Mouse (Mus musculus): ENCODE data around the gene Pms2. TPM values are rescaled to one million over a fixed set of nuclear protein-coding genes. Genes with fewer than 3 reads are reported as not detected.

The Pms2 gene
- polyA plus RNA-seq (2012; rRNA removed), result 15.8 and 18.6 TPM in 2 replicates

GRCm38 (mm10) chr5:143909417-143910400 lies at the start of gene Pms2, which contains the start of gene Aimp2:
TSS of gene Pms2 (plus strand) at chr5:143909964.
TSS of gene Aimp2 (minus strand) at chr5:143909847.
- TF ChIP-seq CTCF (IDR thresholded peaks at IDR 0.05; ENCODE audit: borderline replicate concordance, extremely low read depth, insufficient read depth, insufficient read length) (no peak), POLR2A (IDR thresholded peaks at IDR 0.05; ENCODE audit: borderline replicate concordance, extremely low read depth, insufficient read depth, insufficient read length, poor library complexity, severe bottlenecking) (no peak; the same call in none of the 2 replicates)
- peak; percentile 100 for DNase-seq (ENCODE audit: low read depth)

GRCm38 (mm10) chr5:143871547-143872169 lies 38.1 kb upstream of the Pms2 start:
- TF ChIP-seq POLR2A (IDR thresholded peaks at IDR 0.05; ENCODE audit: borderline replicate concordance, extremely low read depth, insufficient read depth, insufficient read length, poor library complexity, severe bottlenecking), result no peak
- no peak for TF ChIP-seq CTCF (IDR thresholded peaks at IDR 0.05; ENCODE audit: borderline replicate concordance, extremely low read depth, insufficient read depth, insufficient read length)
- no peak for DNase-seq (ENCODE audit: low read depth)

GRCm38 (mm10) chr5:143874571-143874970 lies 35.2 kb upstream of the Pms2 start:
- no peak for DNase-seq (ENCODE audit: low read depth)
- no peak for TF ChIP-seq POLR2A (IDR thresholded peaks at IDR 0.05; ENCODE audit: borderline replicate concordance, extremely low read depth, insufficient read depth, insufficient read length, poor library complexity, severe bottlenecking)
- no peak for TF ChIP-seq CTCF (IDR thresholded peaks at IDR 0.05; ENCODE audit: borderline replicate concordance, extremely low read depth, insufficient read depth, insufficient read length)

GRCm38 (mm10) chr5:143885274-143885673 lies 24.5 kb upstream of the Pms2 start:
- TF ChIP-seq CTCF (IDR thresholded peaks at IDR 0.05; ENCODE audit: borderline replicate concordance, extremely low read depth, insufficient read depth, insufficient read length) (no peak), POLR2A (IDR thresholded peaks at IDR 0.05; ENCODE audit: borderline replicate concordance, extremely low read depth, insufficient read depth, insufficient read length, poor library complexity, severe bottlenecking) (no peak)
- no peak for DNase-seq (ENCODE audit: low read depth)

- DNase-seq (ENCODE audit: low read depth), result no peak
- TF ChIP-seq CTCF (IDR thresholded peaks at IDR 0.05; ENCODE audit: borderline replicate concordance, extremely low read depth, insufficient read depth, insufficient read length) (no peak), POLR2A (IDR thresholded peaks at IDR 0.05; ENCODE audit: borderline replicate concordance, extremely low read depth, insufficient read depth, insufficient read length, poor library complexity, severe bottlenecking) (no peak)
These were observed 19.0 kb upstream of the Pms2 start for GRCm38 (mm10) chr5:143890741-143891140.

GRCm38 (mm10) chr5:143892255-143892886 lies 17.4 kb upstream of the Pms2 start:
- TF ChIP-seq CTCF (IDR thresholded peaks at IDR 0.05; ENCODE audit: borderline replicate concordance, extremely low read depth, insufficient read depth, insufficient read length), result no peak
- TF ChIP-seq POLR2A (IDR thresholded peaks at IDR 0.05; ENCODE audit: borderline replicate concordance, extremely low read depth, insufficient read depth, insufficient read length, poor library complexity, severe bottlenecking), result no peak
- no peak for DNase-seq (ENCODE audit: low read depth)

- no peak for TF ChIP-seq CTCF (IDR thresholded peaks at IDR 0.05; ENCODE audit: borderline replicate concordance, extremely low read depth, insufficient read depth, insufficient read length)
- no peak for TF ChIP-seq POLR2A (IDR thresholded peaks at IDR 0.05; ENCODE audit: borderline replicate concordance, extremely low read depth, insufficient read depth, insufficient read length, poor library complexity, severe bottlenecking)
- DNase-seq (ENCODE audit: low read depth), result no peak
These were observed 16.4 kb upstream of the Pms2 start for GRCm38 (mm10) chr5:143893396-143893795.

GRCm38 (mm10) chr5:143897635-143898330 lies 12.0 kb upstream of the Pms2 start, which contains the start of gene Ankrd61:
TSS of gene Ankrd61 (minus strand) at chr5:143897685.
- no peak for DNase-seq (ENCODE audit: low read depth)

GRCm38 (mm10) chr5:143902111-143902510 lies 7.7 kb upstream of the Pms2 start:
- TF ChIP-seq POLR2A (IDR thresholded peaks at IDR 0.05; ENCODE audit: borderline replicate concordance, extremely low read depth, insufficient read depth, insufficient read length, poor library complexity, severe bottlenecking) (no peak), CTCF (IDR thresholded peaks at IDR 0.05; ENCODE audit: borderline replicate concordance, extremely low read depth, insufficient read depth, insufficient read length) (no peak)
- no peak for DNase-seq (ENCODE audit: low read depth)

More at GRCm38 (mm10) chr5:143897635-143898330, 12.0 kb upstream of the Pms2 start, which contains the start of gene Ankrd61:
- TF ChIP-seq CTCF (IDR thresholded peaks at IDR 0.05; ENCODE audit: borderline replicate concordance, extremely low read depth, insufficient read depth, insufficient read length), result no peak
- no peak for TF ChIP-seq POLR2A (IDR thresholded peaks at IDR 0.05; ENCODE audit: borderline replicate concordance, extremely low read depth, insufficient read depth, insufficient read length, poor library complexity, severe bottlenecking)

GRCm38 (mm10) chr5:143903813-143904212 lies 6.0 kb upstream of the Pms2 start:
- TF ChIP-seq CTCF (IDR thresholded peaks at IDR 0.05; ENCODE audit: borderline replicate concordance, extremely low read depth, insufficient read depth, insufficient read length), result no peak

More at GRCm38 (mm10) chr5:143903813-143904212, 6.0 kb upstream of the Pms2 start:
- no peak for DNase-seq (ENCODE audit: low read depth)

Data from brain, embryonic 14.5 days (tissue).